Mouse (Mus musculus) mouse embryonic stem cell (cell line): ENCODE results near the gene Chuk.

ENCODE experiments used
- in situ Hi-C, 2 experiments: fragments of 300-500 bp; cut with MboI; formaldehyde crosslinking; loops; 1 replicate in 1 of 2; 3 replicates in 1 of 2; pipeline ENCODE4 v1.14.3; 2019 to 2020; ENCODE audit warnings: low sequenced_read_pairs in 2 of 2, low pct_unique_long_range_greater_than_20kb in 1 of 2, mixed read lengths in 1 of 2; ENCODE audit not compliant: unreplicated experiment in 1 of 2

The Chuk gene

GRCm38 (mm10) chr19:44110356-44110755 is 3.1 kb upstream of the Chuk start:
- in situ Hi-C loops, result no loop called here

DNA sequence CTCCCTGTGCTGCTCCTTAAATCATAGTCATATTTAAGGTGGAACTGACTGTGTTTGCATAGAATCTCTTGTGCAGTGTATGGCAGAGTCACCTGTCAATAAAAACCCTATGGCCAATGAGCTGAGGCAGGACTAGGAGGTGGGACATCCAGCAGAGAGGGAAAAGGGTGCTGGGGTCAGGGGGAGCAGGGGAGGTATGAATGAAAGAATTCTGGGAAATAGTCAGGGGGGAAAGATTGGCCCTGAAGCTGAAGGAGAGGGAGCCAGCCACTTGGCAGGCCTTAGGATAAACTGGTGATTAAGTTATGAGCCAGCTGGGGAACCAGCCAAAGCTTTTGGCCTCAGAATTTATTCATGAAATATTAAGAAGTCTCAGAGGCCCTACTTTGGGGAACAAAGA is 1.7 kb upstream of the Chuk start:
- in situ Hi-C loops, result no loop called here

GRCm38 (mm10) chr19:44107661-44108521 is 611 bp upstream of the Chuk start:
- in situ Hi-C loops, result no loop called here

GRCm38 (mm10) chr19:44104393-44104792 is 2.9 kb downstream of the Chuk start:
- in situ Hi-C loops, result no loop called here

- in situ Hi-C loops, result no loop called here
Observed at GRCm38 (mm10) chr19:44103001-44103400, 4.3 kb downstream of the Chuk start.

GRCm38 (mm10) chr19:44100840-44101239 is 6.4 kb downstream of the Chuk start:
- in situ Hi-C loops, result no loop called here

DNA sequence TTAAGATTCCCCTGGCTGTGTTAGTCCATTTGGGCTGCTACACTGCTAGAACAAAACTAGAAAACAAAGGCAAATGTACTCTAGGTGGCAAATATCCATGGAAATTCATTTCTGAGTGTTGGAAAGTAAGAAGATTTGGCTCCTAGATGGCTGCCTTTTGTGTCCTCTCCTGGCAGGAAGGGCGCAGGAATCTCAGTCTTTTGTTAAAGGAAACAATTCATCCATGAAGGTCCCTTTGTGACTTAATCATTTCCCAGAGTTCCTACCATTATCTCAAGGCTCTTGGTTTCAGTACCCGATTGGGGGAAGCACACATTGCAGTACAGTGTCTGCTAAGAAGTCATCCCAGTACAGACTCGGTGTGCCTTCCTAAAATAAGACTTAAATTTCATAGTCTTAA is 21.0 kb downstream of the Chuk start:
- in situ Hi-C loops, result no loop called here

GRCm38 (mm10) chr19:44080920-44081319 is 26.4 kb downstream of the Chuk start:
- in situ Hi-C loops, result no loop called here

GRCm38 (mm10) chr19:44080023-44080422 is 27.3 kb downstream of the Chuk start:
- in situ Hi-C loops, result no loop called here

DNA sequence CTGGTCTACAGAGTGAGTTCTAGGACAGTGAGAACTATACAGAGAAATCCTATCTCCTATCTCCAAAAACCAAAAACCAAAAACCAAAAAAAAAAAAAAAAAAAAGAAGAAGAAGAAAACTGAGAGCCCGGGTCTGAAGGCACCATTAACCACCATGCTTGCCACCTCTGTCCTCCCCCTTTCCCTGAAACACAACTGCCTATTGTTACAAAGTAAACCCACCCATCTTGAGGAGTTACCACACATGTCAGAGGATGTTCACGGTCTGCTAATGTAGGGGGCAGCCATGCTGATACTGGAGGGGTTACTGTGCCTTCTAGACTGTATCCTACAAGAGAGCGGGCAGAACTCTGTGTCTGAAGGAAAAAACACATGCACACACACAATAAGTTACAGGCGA is 30.3 kb downstream of the Chuk start:
- in situ Hi-C loops, result no loop called here

DNA sequence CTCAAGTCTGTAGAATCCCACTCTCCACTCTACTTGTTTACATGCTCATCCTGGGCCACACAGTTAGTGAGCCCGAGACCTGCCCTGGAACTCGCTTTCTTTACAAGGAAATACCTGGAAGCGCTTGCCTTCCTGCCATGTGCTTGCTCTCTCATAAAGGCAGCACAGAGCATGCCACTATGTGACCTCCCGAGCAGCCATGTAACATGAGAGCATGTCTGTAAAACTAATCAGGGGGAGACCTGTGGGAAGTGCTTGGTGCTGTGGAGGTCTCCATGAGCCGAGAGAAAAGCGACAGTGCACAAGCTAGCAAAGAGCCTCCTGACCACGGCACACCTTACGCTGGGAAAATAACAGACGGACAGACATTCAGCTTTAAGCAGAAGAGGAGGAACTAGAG is 30.8 kb downstream of the Chuk start:
- in situ Hi-C loops, result no loop called here

GRCm38 (mm10) chr19:44074986-44075385 is 32.3 kb downstream of the Chuk start:
- in situ Hi-C loops, result no loop called here

DNA sequence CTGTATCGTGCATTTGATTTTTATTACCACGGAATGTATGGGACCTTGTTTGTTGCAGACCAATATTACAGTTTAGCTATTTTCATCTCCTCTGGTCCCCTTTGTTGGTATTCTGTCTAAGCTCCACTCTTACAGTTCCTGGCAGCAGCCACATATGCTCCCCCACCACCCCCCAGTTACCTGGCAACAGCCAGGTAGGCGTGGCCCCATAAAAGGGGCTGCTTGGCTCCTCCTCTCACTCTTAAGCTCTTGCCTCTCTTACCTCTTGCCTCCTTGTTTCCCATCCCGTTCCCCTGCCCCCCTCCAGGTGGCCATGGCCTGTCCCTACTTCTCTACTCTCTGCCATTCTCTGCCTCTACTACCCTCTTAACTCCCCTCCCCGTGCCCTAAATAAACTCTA is 36.1 kb downstream of the Chuk start:
- in situ Hi-C loops, result no loop called here

DNA sequence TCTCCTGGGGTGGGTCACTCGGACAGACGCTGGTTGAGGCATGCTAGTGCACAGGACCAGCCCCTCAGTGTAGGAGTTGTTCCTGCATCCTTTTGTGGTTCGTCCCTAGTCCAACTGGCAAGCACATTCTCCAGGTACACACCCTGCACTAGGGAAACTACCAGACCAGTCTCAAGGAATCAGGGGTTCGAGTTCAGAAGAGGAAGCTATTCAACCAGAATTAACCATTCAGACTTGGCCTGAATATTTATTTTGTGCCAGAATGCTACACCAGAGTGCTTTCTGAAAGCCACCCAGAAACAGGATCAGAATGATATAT is 37.4 kb downstream of the Chuk start:
- in situ Hi-C loops, result no loop called here

DNA sequence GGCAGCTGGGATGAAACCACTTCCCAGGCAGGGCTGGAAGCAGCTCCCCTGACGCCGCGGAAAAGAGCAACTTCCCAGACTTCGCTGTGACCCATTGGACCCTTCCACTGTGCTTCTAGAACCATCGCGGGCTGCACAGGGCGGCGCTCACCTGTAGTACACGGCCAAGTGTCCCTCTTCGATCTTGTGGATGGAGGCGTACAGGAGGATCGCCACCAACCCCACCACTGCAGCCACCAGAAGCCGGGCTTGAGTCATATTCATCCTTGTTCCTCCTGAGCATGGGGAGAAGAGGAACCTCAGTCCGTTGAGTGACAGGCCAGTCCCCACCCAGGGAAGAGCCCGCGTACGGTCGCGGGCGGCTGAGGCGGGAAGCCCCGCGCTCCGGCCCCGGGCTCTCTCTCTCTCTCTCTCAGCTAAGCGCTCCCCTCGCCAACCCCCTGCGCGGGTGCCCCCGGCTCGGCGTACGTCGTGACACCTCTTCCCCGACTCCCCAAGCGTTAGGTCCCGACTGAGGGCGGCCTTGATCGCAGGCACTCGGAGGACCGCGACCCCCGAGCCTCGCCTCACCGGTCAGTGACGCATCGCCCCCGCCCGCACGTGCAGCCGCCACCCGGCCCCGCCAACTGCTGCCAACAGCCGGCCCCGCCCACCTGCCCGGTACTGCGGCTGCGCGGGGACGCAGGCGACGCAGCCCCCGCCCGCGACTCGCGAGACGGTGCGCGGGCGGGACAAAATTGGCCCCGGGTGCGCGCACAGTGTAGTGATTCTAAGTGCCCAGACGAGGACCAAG is 38.0 kb downstream of the Chuk start, which contains the start of gene Erlin1:
Erlin1 (minus strand) TSS at position 665 of the 793 bp plus-strand sequence.
- in situ Hi-C loops, result no loop called here

GRCm38 (mm10) chr19:44068232-44068631 is 39.0 kb downstream of the Chuk start:
- in situ Hi-C loops, result no loop called here

DNA sequence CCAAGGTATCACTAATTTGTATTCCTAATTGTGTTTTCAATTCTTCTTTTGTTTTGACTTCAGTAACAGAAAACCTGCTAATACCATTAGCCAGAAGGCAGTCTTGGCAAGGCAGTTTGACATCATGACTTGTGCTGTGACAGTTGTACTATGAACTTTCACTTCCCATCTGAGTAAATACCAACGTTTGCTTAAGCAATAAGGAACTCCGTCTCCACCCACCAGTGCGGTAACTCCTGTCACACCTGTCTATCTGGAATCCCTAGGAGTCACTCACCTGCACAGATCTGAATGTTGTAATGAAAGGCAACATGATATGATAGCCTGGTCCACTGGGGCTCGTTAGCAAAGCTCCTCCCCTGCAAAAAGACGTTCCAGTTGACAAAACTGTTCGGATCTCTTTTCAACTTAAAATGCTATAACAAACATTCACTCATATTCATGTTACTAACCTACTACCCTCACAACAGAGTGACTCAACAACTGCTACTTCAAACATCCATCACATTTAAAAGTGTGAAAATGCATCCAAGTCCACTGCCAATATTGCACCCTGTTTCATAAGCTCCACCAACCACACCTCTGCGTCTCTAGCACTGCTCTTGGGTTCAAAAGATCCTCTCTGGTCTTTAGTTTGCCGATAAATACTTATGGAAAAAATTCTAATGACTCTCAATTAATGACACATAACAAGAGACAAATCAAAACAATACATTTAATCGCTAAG is 39.8 kb downstream of the Chuk start:
- in situ Hi-C loops, result no loop called here

- in situ Hi-C loops, result no loop called here
Observed at GRCm38 (mm10) chr19:44064734-44065133, 42.5 kb downstream of the Chuk start.

DNA sequence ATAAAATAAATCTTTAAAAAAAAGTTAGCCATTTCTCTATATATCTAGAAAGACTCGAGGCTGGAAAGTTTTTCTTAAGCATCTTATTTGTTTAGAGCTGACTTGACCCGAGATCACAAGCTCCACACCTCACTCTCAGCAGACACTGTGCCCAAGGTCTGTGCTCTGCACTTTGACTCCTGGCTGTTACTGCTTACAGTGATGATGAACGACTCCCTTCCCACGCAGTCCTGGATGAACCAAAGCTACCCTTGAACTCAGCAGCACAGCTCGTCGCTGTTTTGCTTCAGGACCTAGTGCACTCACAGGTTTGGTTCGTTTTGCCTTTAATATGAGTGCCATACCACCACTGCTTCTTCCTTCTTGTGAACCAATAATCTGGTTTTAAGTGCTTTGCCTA is 43.5 kb downstream of the Chuk start:
- in situ Hi-C loops, result no loop called here
